Mouse (Mus musculus) cerebral cortex, adult 2 months (tissue): Measurements from ENCODE around the gene Adgrg6.

ENCODE experiments used
- WGBS: fragments of 180-500 bp; shearing (Covaris S2); methylation state at CpG from one replicate; pipeline ENCODE4 v1.1.7; 2018; 5-methylcytosine and 5-hydroxymethylcytosine counted together

The Adgrg6 gene

GRCm38 (mm10) chr10:14544941-14545717 is at the start of gene Adgrg6:
TSS of gene Adgrg6 (minus strand) at chr10:14545659.
- WGBS, result 2% methylated on average over 81 of the region's 81 CpGs

- WGBS, result 64% methylated on average over 1 of the region's 1 CpGs
These were observed 46.8 kb upstream of the Adgrg6 start for GRCm38 (mm10) chr10:14592215-14592614.

- 99% methylated on average over 2 of the region's 2 CpGs for WGBS
These were observed 45.4 kb upstream of the Adgrg6 start for GRCm38 (mm10) chr10:14590816-14591215.

- WGBS, result 80% methylated on average over 6 of the region's 6 CpGs
These were observed 44.2 kb upstream of the Adgrg6 start for GRCm38 (mm10) chr10:14589667-14590066.

- 83% methylated on average over 1 of the region's 1 CpGs for WGBS
These were observed 38.0 kb upstream of the Adgrg6 start for GRCm38 (mm10) chr10:14583496-14583895.

- WGBS, result 90% methylated on average over 4 of the region's 4 CpGs
These were observed 28.8 kb upstream of the Adgrg6 start for GRCm38 (mm10) chr10:14574255-14574654.

GRCm38 (mm10) chr10:14570616-14571015 is 25.2 kb upstream of the Adgrg6 start:
- WGBS, result 37% methylated on average over 2 of the region's 2 CpGs

GRCm38 (mm10) chr10:14546111-14546551 is 672 bp upstream of the Adgrg6 start:
- 40% methylated on average over 7 of the region's 7 CpGs for WGBS

- 8% methylated on average over 9 of the region's 9 CpGs for WGBS
These were observed 885 bp downstream of the Adgrg6 start for GRCm38 (mm10) chr10:14544608-14544940.

- 83% methylated on average over 8 of the region's 8 CpGs for WGBS
These were observed 1.9 kb downstream of the Adgrg6 start for GRCm38 (mm10) chr10:14543511-14544067.

GRCm38 (mm10) chr10:14537102-14537501 is 8.4 kb downstream of the Adgrg6 start:
- 94% methylated on average over 3 of the region's 3 CpGs for WGBS

- WGBS, result 75% methylated on average over 3 of the region's 3 CpGs
These were observed 14.4 kb downstream of the Adgrg6 start for GRCm38 (mm10) chr10:14531090-14531489.

GRCm38 (mm10) chr10:14530670-14531069 is 14.8 kb downstream of the Adgrg6 start:
- 98% methylated on average over 1 of the region's 1 CpGs for WGBS

- WGBS, result 79% methylated on average over 2 of the region's 2 CpGs
These were observed 17.7 kb downstream of the Adgrg6 start for GRCm38 (mm10) chr10:14527765-14528164.

- WGBS, result 84% methylated on average over 5 of the region's 5 CpGs
These were observed 22.7 kb downstream of the Adgrg6 start for GRCm38 (mm10) chr10:14522729-14523128.

- WGBS, result 72% methylated on average over 8 of the region's 8 CpGs
These were observed 24.4 kb downstream of the Adgrg6 start for GRCm38 (mm10) chr10:14520912-14521675.

- WGBS, result 58% methylated on average over 5 of the region's 5 CpGs
These were observed 27.6 kb downstream of the Adgrg6 start for GRCm38 (mm10) chr10:14517909-14518308.

- WGBS, result 67% methylated on average over 2 of the region's 2 CpGs
These were observed 33.4 kb downstream of the Adgrg6 start for GRCm38 (mm10) chr10:14511904-14512663.

GRCm38 (mm10) chr10:14511157-14511556 is 34.3 kb downstream of the Adgrg6 start:
- WGBS, result 71% methylated on average over 3 of the region's 3 CpGs

GRCm38 (mm10) chr10:14491838-14492237 is 53.6 kb downstream of the Adgrg6 start:
- WGBS, result 52% methylated on average over 4 of the region's 4 CpGs

GRCm38 (mm10) chr10:14483257-14483656 is 62.2 kb downstream of the Adgrg6 start:
- 73% methylated on average over 5 of the region's 5 CpGs for WGBS

GRCm38 (mm10) chr10:14482483-14482882 is 63.0 kb downstream of the Adgrg6 start:
- 45% methylated on average over 5 of the region's 5 CpGs for WGBS
